Mouse (Mus musculus) lung, adult 2 months (tissue): ENCODE data around the gene Gm20388.

Experiments used
- CTCF ChIP-seq: fragments of 200-500 bp; IDR thresholded peaks from 2 replicates; pipeline ENCODE4 v1.5.1; 2011; ENCODE audit warnings: mild to moderate bottlenecking, low read length, control low read depth; ENCODE audit not compliant: insufficient read depth
- POLR2A ChIP-seq: fragments of 200-500 bp; IDR thresholded peaks from 2 replicates; pipeline ENCODE4 v1.6.1; 2011; ENCODE audit warnings: low read depth, mild to moderate bottlenecking, control low read depth, low read length, borderline replicate concordance; ENCODE audit errors: extremely low read depth

GRCm38 (mm10) chr8:123342253-123342652 is 3431.6 kb downstream of the Gm20388 start:
- TF ChIP-seq POLR2A (no peak), CTCF (no peak)
